In genomic region chr11:70218741-70219470, GRCm38 (mm10) we compare ENCODE assay signal across 9 mouse cellular contexts. TPM values are rescaled to one million over a fixed set of nuclear protein-coding genes. Genes with fewer than 3 reads are reported as not detected.
DNase-seq lines count a peak whose midpoint lies in the region; ATAC-seq and TF ChIP-seq lines count a peak whose summit lies in the region.
"Had no signal": no experiment of that assay in that cellular context is flagged by ENCODE, and none has a peak within 500 bp of the region (broad histone marks: within the 10 kb centered on the region; RNA-seq: fewer than 3 reads in every experiment).

No protein-coding gene starts in this region.

- no peak for TF ChIP-seq EP300 in heart, postnatal 0 days (IDR thresholded peaks at IDR 0.05; ENCODE audit: low read depth)

- 0 out of 2 replicates have a peak overlapping the region, but pooled peaks have one; percentile 7 for H3K4me2 ChIP-seq in heart, postnatal 0 days (ENCODE audit: low read depth, low read length)
- peak overlapping the region; percentile 94 for H3K4me2 ChIP-seq in embryonic facial prominence, embryonic 14.5 days (ENCODE audit: low read depth, low read length)
- H3K4me2 ChIP-seq in hindbrain, postnatal 0 days (ENCODE audit: low read depth, low read length): peak overlapping the region; percentile 67
- H3K4me2 ChIP-seq in midbrain, embryonic 12.5 days (replicated peaks): peak overlapping the region; percentile 88

- no peaks in the 10 kb centered on the region; the same call in 1 of the 2 replicates for H3K36me3 ChIP-seq in heart, postnatal 0 days (replicated peaks; ENCODE audit: control insufficient read depth, insufficient read depth, low read length)
- H3K36me3 ChIP-seq in embryonic facial prominence, embryonic 14.5 days (ENCODE audit: control insufficient read depth, insufficient read depth, low read length): peaks cover 3% of the 10 kb centered on the region; the same call in 1 of the 2 replicates
- H3K36me3 ChIP-seq in hindbrain, postnatal 0 days (ENCODE audit: insufficient read depth, low read length): peaks cover 3% of the 10 kb centered on the region; the same call in 1 of the 2 replicates
- H3K36me3 ChIP-seq in midbrain, embryonic 12.5 days: peaks cover 16% of the 10 kb centered on the region

- no peaks in the 10 kb centered on the region for H3K9me3 ChIP-seq in heart, postnatal 0 days (replicated peaks; ENCODE audit: control insufficient read depth, low read length)
- H3K9me3 ChIP-seq in embryonic facial prominence, embryonic 14.5 days (ENCODE audit: control insufficient read depth, low read length): no peaks in the 10 kb centered on the region
- H3K9me3 ChIP-seq in hindbrain, postnatal 0 days (ENCODE audit: low read length): no peaks in the 10 kb centered on the region
- no peaks in the 10 kb centered on the region for H3K9me3 ChIP-seq in midbrain, embryonic 12.5 days

- no peak for TF ChIP-seq CTCF in heart, postnatal 0 days (IDR thresholded peaks at IDR 0.05; ENCODE audit: low read depth)
- TF ChIP-seq CTCF in hindbrain, postnatal 0 days (IDR thresholded peaks at IDR 0.05; ENCODE audit: low read depth): no peak

- DNase-seq in heart, postnatal 0 days (ENCODE audit: low spot score): no peak
- DNase-seq in heart, adult 8-10 months (ENCODE audit: low spot score): no peak
- DNase-seq in embryonic facial prominence, embryonic 14.5 days (ENCODE audit: low spot score): no peak
- DNase-seq in hindbrain, postnatal 0 days (ENCODE audit: low spot score): no peak
- DNase-seq in right cerebral cortex, adult 2 months (ENCODE audit: low spot score in 2 of 2): no peak
- DNase-seq in gastrocnemius, postnatal 4 days (ENCODE audit: low spot score in 2 of 2): no peak
- no peak for DNase-seq in lung, postnatal 25 days (ENCODE audit: low spot score)

- no peak overlapping the region for H3K27ac ChIP-seq in heart, postnatal 0 days (ENCODE audit: low read depth)
- H3K27ac ChIP-seq in embryonic facial prominence, embryonic 14.5 days (replicated peaks; ENCODE audit: low read depth, low read length): no peak overlapping the region
- no peak overlapping the region for H3K27ac ChIP-seq in hindbrain, postnatal 0 days
- H3K27ac ChIP-seq in midbrain, embryonic 12.5 days (replicated peaks): no peak overlapping the region
- H3K27ac ChIP-seq: macrophage had no signal

- peaks cover 31% of the 10 kb centered on the region for H3K27me3 ChIP-seq in heart, postnatal 0 days (ENCODE audit: control insufficient read depth, insufficient read depth, low read length)
- H3K27me3 ChIP-seq in embryonic facial prominence, embryonic 14.5 days (replicated peaks; ENCODE audit: control insufficient read depth, insufficient read depth, low read length): peaks cover 39% of the 10 kb centered on the region
- no peaks in the 10 kb centered on the region for H3K27me3 ChIP-seq in hindbrain, postnatal 0 days (ENCODE audit: insufficient read depth, low read length)
- H3K27me3 ChIP-seq in midbrain, embryonic 12.5 days: peaks cover 55% of the 10 kb centered on the region

- ATAC-seq in heart, postnatal 0 days (ENCODE audit: insufficient read depth, low read depth): no peak
- ATAC-seq in embryonic facial prominence, embryonic 14.5 days (ENCODE audit: low read depth): no peak
- no peak for ATAC-seq in hindbrain, postnatal 0 days
- no peak for ATAC-seq in midbrain, embryonic 12.5 days (ENCODE audit: low FRiP score, low read depth)

- no peak overlapping the region for H3K4me3 ChIP-seq in heart, postnatal 0 days (ENCODE audit: low read depth, low read length)
- no peak overlapping the region for H3K4me3 ChIP-seq in embryonic facial prominence, embryonic 14.5 days (ENCODE audit: low read depth, low read length)
- H3K4me3 ChIP-seq in hindbrain, postnatal 0 days (ENCODE audit: low read length): peak overlapping the region; percentile 54
- peak overlapping the region; percentile 61; the same call in 1 of the 2 replicates for H3K4me3 ChIP-seq in midbrain, embryonic 12.5 days

- WGBS in heart, postnatal 0 days: 92% methylated on average over 15 of the region's 15 CpGs
- 82% methylated on average over 12 of the region's 15 CpGs for WGBS in embryonic facial prominence, embryonic 14.5 days
- 88% methylated on average over 15 of the region's 15 CpGs for WGBS in hindbrain, postnatal 0 days
- WGBS in midbrain, embryonic 12.5 days: 87% methylated on average over 15 of the region's 15 CpGs

- no peak overlapping the region for H3K9ac ChIP-seq in heart, postnatal 0 days (replicated peaks; ENCODE audit: low read depth, low read length)
- H3K9ac ChIP-seq in embryonic facial prominence, embryonic 14.5 days (ENCODE audit: low read depth, low read length): no peak overlapping the region
- peak overlapping the region; percentile 68; the same call in 1 of the 2 replicates for H3K9ac ChIP-seq in hindbrain, postnatal 0 days (replicated peaks; ENCODE audit: low read length)
- H3K9ac ChIP-seq in midbrain, embryonic 12.5 days (replicated peaks): peak overlapping the region; percentile 31; the same call in 1 of the 2 replicates

- H3K4me1 ChIP-seq in heart, postnatal 0 days (ENCODE audit: control insufficient read depth, insufficient read depth): peaks cover 16% of the 10 kb centered on the region; the same call in 1 of the 2 replicates
- peaks cover 14% of the 10 kb centered on the region for H3K4me1 ChIP-seq in embryonic facial prominence, embryonic 14.5 days (ENCODE audit: control insufficient read depth, insufficient read depth, low read length)
- peaks cover 27% of the 10 kb centered on the region for H3K4me1 ChIP-seq in hindbrain, postnatal 0 days (ENCODE audit: insufficient read depth, low read length)
- H3K4me1 ChIP-seq in midbrain, embryonic 12.5 days: peaks cover 46% of the 10 kb centered on the region

RNA-seq across cellular contexts. Expression of gene Slc16a13, which starts 2.0 kb away (rescaled TPM):
- total RNA-seq in heart, postnatal 0 days (2014; rRNA removed; ENCODE audit: low replicate concordance): 3.1 and 5.5 TPM in 2 replicates
- 4.4 and 4.5 TPM in 2 replicates for polyA plus RNA-seq in heart, postnatal 0 days (2015; fragmentation: Nextera tagmentation; extraction: Ambion mirVana)
- total RNA-seq in heart, adult 8-10 months (2022): 1 to 10 TPM; 2.5 to 3.6 (median 3.4) TPM
- 4.2 and 5.8 TPM in 2 replicates for polyA plus RNA-seq in embryonic facial prominence, embryonic 14.5 days (2014; fragmentation: Nextera tagmentation; extraction: Ambion mirVana)
- 15.3 and 17.2 TPM in 2 replicates for total RNA-seq in hindbrain, postnatal 0 days (2014; rRNA removed)
- polyA plus RNA-seq in hindbrain, postnatal 0 days (2015; fragmentation: Nextera tagmentation; extraction: Ambion mirVana): 9.4 and 10.8 TPM in 2 replicates
- 19.0 and 19.5 TPM in 2 replicates for polyA plus RNA-seq in midbrain, embryonic 12.5 days (2016; fragmentation: Nextera tagmentation; extraction: Ambion mirVana)
- 1 to 10 TPM; 2.6 to 3.2 TPM for total RNA-seq in gastrocnemius, postnatal 4 days (2021)

RNA-seq across cellular contexts. Expression of gene Slc16a11, which starts 6.4 kb away (rescaled TPM):
- 3.1 TPM in 1 of 2 replicates, not detected in the other for total RNA-seq in heart, postnatal 0 days (2014; rRNA removed; ENCODE audit: low replicate concordance)
- polyA plus RNA-seq in heart, postnatal 0 days (2015; fragmentation: Nextera tagmentation; extraction: Ambion mirVana): 0.25 and 0.58 TPM in 2 replicates
- total RNA-seq in heart, adult 8-10 months (2022): 1 to 10 TPM in 1 of 4 experiments, under 1 TPM in 3; 0.38 to 2.8 (median 0.68) TPM
- 2.9 and 3.0 TPM in 2 replicates for polyA plus RNA-seq in embryonic facial prominence, embryonic 14.5 days (2014; fragmentation: Nextera tagmentation; extraction: Ambion mirVana)
- 13.4 and 23.7 TPM in 2 replicates for total RNA-seq in hindbrain, postnatal 0 days (2014; rRNA removed)
- polyA plus RNA-seq in hindbrain, postnatal 0 days (2015; fragmentation: Nextera tagmentation; extraction: Ambion mirVana): 12.9 and 14.3 TPM in 2 replicates
- polyA plus RNA-seq in midbrain, embryonic 12.5 days (2016; fragmentation: Nextera tagmentation; extraction: Ambion mirVana): 1.9 and 2.8 TPM in 2 replicates
- not detected for total RNA-seq in gastrocnemius, postnatal 4 days (2021)
- polyA plus RNA-seq: macrophage had no signal

RNA-seq across cellular contexts. Expression of gene Bcl6b, which starts 10.7 kb away (rescaled TPM):
- total RNA-seq in heart, postnatal 0 days (2014; rRNA removed; ENCODE audit: low replicate concordance): 12.8 and 44.1 TPM in 2 replicates
- polyA plus RNA-seq in heart, postnatal 0 days (2015; fragmentation: Nextera tagmentation; extraction: Ambion mirVana): 16.8 and 18.9 TPM in 2 replicates
- total RNA-seq in heart, adult 8-10 months (2022): 10 to 100 TPM in 3 of 4 experiments, 1 to 10 TPM in 1; 5.9 to 22.0 (median 17.3) TPM
- polyA plus RNA-seq in embryonic facial prominence, embryonic 14.5 days (2014; fragmentation: Nextera tagmentation; extraction: Ambion mirVana): 11.6 and 13.0 TPM in 2 replicates
- 4.9 and 5.0 TPM in 2 replicates for total RNA-seq in hindbrain, postnatal 0 days (2014; rRNA removed)
- polyA plus RNA-seq in hindbrain, postnatal 0 days (2015; fragmentation: Nextera tagmentation; extraction: Ambion mirVana): 2.4 and 2.7 TPM in 2 replicates
- 5.2 and 5.4 TPM in 2 replicates for polyA plus RNA-seq in midbrain, embryonic 12.5 days (2016; fragmentation: Nextera tagmentation; extraction: Ambion mirVana)
- 10 to 100 TPM; 20.2 to 22.2 TPM for total RNA-seq in gastrocnemius, postnatal 4 days (2021)
- polyA plus RNA-seq: macrophage had no signal

RNA-seq across cellular contexts. Expression of gene 0610010K14Rik, which starts 18.8 kb away (rescaled TPM):
- 47.7 and 60.5 TPM in 2 replicates for total RNA-seq in heart, postnatal 0 days (2014; rRNA removed; ENCODE audit: low replicate concordance)
- polyA plus RNA-seq in heart, postnatal 0 days (2015; fragmentation: Nextera tagmentation; extraction: Ambion mirVana): 96.5 and 102 TPM in 2 replicates
- total RNA-seq in heart, adult 8-10 months (2022): 10 to 100 TPM; 22.2 to 31.6 (median 29.0) TPM
- 149 and 172 TPM in 2 replicates for polyA plus RNA-seq in embryonic facial prominence, embryonic 14.5 days (2014; fragmentation: Nextera tagmentation; extraction: Ambion mirVana)
- 61.6 and 96.0 TPM in 2 replicates for total RNA-seq in hindbrain, postnatal 0 days (2014; rRNA removed)
- polyA plus RNA-seq in hindbrain, postnatal 0 days (2015; fragmentation: Nextera tagmentation; extraction: Ambion mirVana): 172 and 185 TPM in 2 replicates
- polyA plus RNA-seq in midbrain, embryonic 12.5 days (2016; fragmentation: Nextera tagmentation; extraction: Ambion mirVana): 210 and 213 TPM in 2 replicates
- total RNA-seq in gastrocnemius, postnatal 4 days (2021): 10 to 100 TPM; 51.4 to 56.9 TPM

RNA-seq across cellular contexts. Expression of gene Gm21988, which starts 20.7 kb away (rescaled TPM):
- 6.8 and 15.2 TPM in 2 replicates for total RNA-seq in heart, postnatal 0 days (2014; rRNA removed; ENCODE audit: low replicate concordance)
- polyA plus RNA-seq in heart, postnatal 0 days (2015; fragmentation: Nextera tagmentation; extraction: Ambion mirVana): 7.5 and 8.6 TPM in 2 replicates
- total RNA-seq in heart, adult 8-10 months (2022): 1 to 10 TPM; 1.2 to 2.7 (median 2.4) TPM
- polyA plus RNA-seq in embryonic facial prominence, embryonic 14.5 days (2014; fragmentation: Nextera tagmentation; extraction: Ambion mirVana): 9.9 and 12.2 TPM in 2 replicates
- total RNA-seq in hindbrain, postnatal 0 days (2014; rRNA removed): 1.9 and 2.8 TPM in 2 replicates
- polyA plus RNA-seq in hindbrain, postnatal 0 days (2015; fragmentation: Nextera tagmentation; extraction: Ambion mirVana): 14.2 and 15.2 TPM in 2 replicates
- 10.5 and 12.4 TPM in 2 replicates for polyA plus RNA-seq in midbrain, embryonic 12.5 days (2016; fragmentation: Nextera tagmentation; extraction: Ambion mirVana)
- 1 to 10 TPM; 2.5 to 4.1 TPM for total RNA-seq in gastrocnemius, postnatal 4 days (2021)

Comparison
In these comparisons a context has a peak if more than half of its experiments do, and no peak if none do; other contexts are left out.
1. H3K4me2 ChIP-seq: peak in every context shown above with its lines; median percentile 94 in embryonic facial prominence, embryonic 14.5 days; 88 in midbrain, embryonic 12.5 days; 67 in hindbrain, postnatal 0 days; 7 in heart, postnatal 0 days.
2. H3K4me3 ChIP-seq: peak in hindbrain, postnatal 0 days (single experiment) and midbrain, embryonic 12.5 days (single experiment); none in heart, postnatal 0 days (single experiment) and embryonic facial prominence, embryonic 14.5 days (single experiment).
3. H3K9ac ChIP-seq: peak in hindbrain, postnatal 0 days (single experiment) and midbrain, embryonic 12.5 days (single experiment); none in heart, postnatal 0 days (single experiment) and embryonic facial prominence, embryonic 14.5 days (single experiment).